Mouse (Mus musculus) liver, embryonic 13.5 days (tissue): ENCODE measurements around the gene Fbxl8. TPM values are rescaled to one million over a fixed set of nuclear protein-coding genes. Genes with fewer than 3 reads are reported as not detected.

ENCODE experiments used
- ATAC-seq: fragments of 200-750 bp; cut with Nextera tagmentation; 2 replicates; pipeline ENCODE4 v1.8.0; 2017; ENCODE audit warnings: low read depth, mild to moderate bottlenecking, moderate number of reproducible peaks, moderate library complexity
- DNase-seq: peaks from one replicate; pipeline ENCODE4 v3.0.0; 2022
- H3K27ac ChIP-seq: fragments of 300-500 bp; sonication (generic); 2 replicates; pipeline ENCODE4 v1.5.1; 2015; ENCODE audit warnings: moderate library complexity, mild to moderate bottlenecking, inconsistent platforms
- H3K27me3 ChIP-seq: fragments of 300-500 bp; sonication (generic); 2 replicates; pipeline ENCODE4 v1.6.1; 2015; ENCODE audit warnings: mild to moderate bottlenecking, inconsistent platforms
- H3K36me3 ChIP-seq: fragments of 300-500 bp; sonication (generic); 2 replicates; pipeline ENCODE4 v1.6.1; 2015; ENCODE audit warnings: mild to moderate bottlenecking, inconsistent platforms
- H3K4me1 ChIP-seq: fragments of 300-500 bp; sonication (generic); replicated peaks from 2 replicates; pipeline ENCODE4 v1.6.1; 2015; ENCODE audit warnings: inconsistent platforms
- H3K4me2 ChIP-seq: fragments of 300-500 bp; sonication (generic); 2 replicates; pipeline ENCODE4 v1.6.1; 2015; ENCODE audit warnings: inconsistent platforms, mild to moderate bottlenecking, moderate library complexity
- H3K4me3 ChIP-seq: fragments of 300-500 bp; sonication (generic); replicated peaks from 2 replicates; pipeline ENCODE4 v1.5.1; 2015; ENCODE audit warnings: mild to moderate bottlenecking, inconsistent platforms
- H3K9ac ChIP-seq: fragments of 300-500 bp; sonication (generic); 2 replicates; pipeline ENCODE4 v1.6.1; 2015; ENCODE audit warnings: mild to moderate bottlenecking, inconsistent platforms
- H3K9me3 ChIP-seq: fragments of 300-500 bp; sonication (generic); replicated peaks from 2 replicates; pipeline ENCODE4 v1.6.1; 2016; ENCODE audit warnings: inconsistent platforms
- WGBS: fragments of 180-500 bp; shearing (Covaris S2); methylation state at CpG from one replicate; pipeline ENCODE4 v1.1.7; 2015; ENCODE audit not compliant: insufficient replicate concordance; 5-methylcytosine and 5-hydroxymethylcytosine counted together
- polyA plus RNA-seq: library from polyadenylated mRNA; unstranded; fragments of >200 nt; fragmentation: Nextera tagmentation; extraction: Ambion mirVana; gene quantifications from 2 replicates; pipeline ENCODE4 v1.2.1, GENCODE M21; 2015

The Fbxl8 gene
- polyA plus RNA-seq, 1 experiment from 2014 or later = 0.98 TPM

- Histone ChIP-seq H3K27me3 (no peaks in the 10 kb centered on the region), H3K27ac (no peak overlapping the region), H3K4me1 (peaks cover 60% of the 10 kb centered on the region), H3K4me3 (no peak overlapping the region), H3K36me3 (peaks cover 97% of the 10 kb centered on the region), H3K9ac (no peak overlapping the region), H3K4me2 (no peak overlapping the region), H3K9me3 (no peaks in the 10 kb centered on the region)
- DNase-seq = no peak
- no peak for ATAC-seq
- WGBS = 93% methylated on average over 13 of the region's 13 CpGs
These were observed 43.2 kb downstream of the Fbxl8 start for GRCm38 (mm10) chr8:105307670-105308069.

GRCm38 (mm10) chr8:105308428-105308827, 44.0 kb downstream of the Fbxl8 start:
- H3K9me3 ChIP-seq = no peaks in the 10 kb centered on the region
- H3K4me1 ChIP-seq = peaks cover 60% of the 10 kb centered on the region
- no peaks in the 10 kb centered on the region for H3K27me3 ChIP-seq
- H3K4me3 ChIP-seq = no peak overlapping the region
- 90% methylated on average over 10 of the region's 10 CpGs for WGBS
- H3K4me2 ChIP-seq = no peak overlapping the region
- DNase-seq = no peak
- H3K27ac ChIP-seq = no peak overlapping the region
- peaks cover 97% of the 10 kb centered on the region for H3K36me3 ChIP-seq
- no peak overlapping the region for H3K9ac ChIP-seq
- no peak for ATAC-seq

GRCm38 (mm10) chr8:105309142-105309847, 44.8 kb downstream of the Fbxl8 start:
- 85% methylated on average over 15 of the region's 15 CpGs for WGBS
- no peaks in the 10 kb centered on the region for H3K9me3 ChIP-seq
- H3K9ac ChIP-seq = no peak overlapping the region
- H3K27me3 ChIP-seq = no peaks in the 10 kb centered on the region
- no peak overlapping the region for H3K4me3 ChIP-seq
- ATAC-seq (no peak), DNase-seq (no peak)
- no peak overlapping the region for H3K4me2 ChIP-seq
- peaks cover 60% of the 10 kb centered on the region for H3K4me1 ChIP-seq
- H3K36me3 ChIP-seq = peaks cover 97% of the 10 kb centered on the region
- H3K27ac ChIP-seq = no peak overlapping the region

GRCm38 (mm10) chr8:105310118-105310517, 45.7 kb downstream of the Fbxl8 start:
- Histone ChIP-seq H3K9ac (no peak overlapping the region), H3K4me2 (no peak overlapping the region), H3K4me1 (peaks cover 60% of the 10 kb centered on the region), H3K27me3 (no peaks in the 10 kb centered on the region), H3K27ac (no peak overlapping the region), H3K9me3 (no peaks in the 10 kb centered on the region), H3K4me3 (no peak overlapping the region), H3K36me3 (peaks cover 98% of the 10 kb centered on the region)
- DNase-seq (no peak), ATAC-seq (no peak)
- WGBS = 87% methylated on average over 8 of the region's 8 CpGs

- ATAC-seq (peak; percentile 67), DNase-seq (peak; percentile 65)
- Histone ChIP-seq H3K9ac (peak overlapping the region; percentile 65; the same call in 1 of the 2 replicates), H3K4me1 (peaks cover 57% of the 10 kb centered on the region), H3K4me2 (peak overlapping the region; percentile 11; the same call in 1 of the 2 replicates), H3K36me3 (peaks cover 100% of the 10 kb centered on the region), H3K4me3 (no peak overlapping the region), H3K27me3 (no peaks in the 10 kb centered on the region), H3K27ac (peak overlapping the region; percentile 77), H3K9me3 (no peaks in the 10 kb centered on the region)
- 11% methylated on average over 1 of the region's 1 CpGs for WGBS
These were observed 47.3 kb downstream of the Fbxl8 start for GRCm38 (mm10) chr8:105311718-105312117.

DNA sequence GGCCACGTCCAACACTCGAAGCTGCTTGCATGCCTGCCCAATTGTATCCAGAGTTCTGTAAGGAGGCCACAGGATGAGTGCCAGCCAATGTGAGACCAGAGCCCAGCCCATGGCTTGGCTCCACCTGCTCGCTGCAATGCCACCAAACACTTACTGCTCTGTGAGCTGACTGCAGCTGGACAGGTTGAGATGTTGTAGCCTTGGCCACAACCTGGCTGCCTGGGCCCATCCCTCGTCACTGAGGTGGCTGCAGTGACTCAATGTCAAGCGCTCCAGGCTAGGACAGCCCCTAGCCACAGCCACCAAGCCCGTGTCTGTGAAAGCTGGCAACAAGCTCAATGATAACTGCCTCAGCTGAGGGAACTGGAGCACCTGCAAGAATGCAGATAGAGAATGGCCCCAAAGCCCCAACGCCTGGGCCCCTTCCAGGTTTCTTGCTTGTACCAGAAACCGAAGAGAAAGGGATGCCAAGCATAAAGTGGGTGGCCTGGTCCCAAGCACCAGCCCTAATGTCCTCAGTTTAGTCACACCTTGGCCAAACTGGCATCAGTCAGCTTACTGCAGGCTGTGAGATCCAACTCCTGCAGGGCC, 48.5 kb downstream of the Fbxl8 start:
- 41% methylated on average over 8 of the region's 8 CpGs for WGBS
- H3K9ac ChIP-seq = peak overlapping the region; percentile 65
- peak overlapping the region; percentile 77 for H3K27ac ChIP-seq
- peak overlapping the region; percentile 54 for H3K4me2 ChIP-seq
- peaks cover 66% of the 10 kb centered on the region for H3K4me1 ChIP-seq
- H3K27me3 ChIP-seq = no peaks in the 10 kb centered on the region
- H3K9me3 ChIP-seq = no peaks in the 10 kb centered on the region
- peak overlapping the region; percentile 18; the same call in 1 of the 2 replicates for H3K4me3 ChIP-seq
- ATAC-seq (peak; percentile 71), DNase-seq (peak; percentile 50)
- H3K36me3 ChIP-seq = peaks cover 99% of the 10 kb centered on the region

DNA sequence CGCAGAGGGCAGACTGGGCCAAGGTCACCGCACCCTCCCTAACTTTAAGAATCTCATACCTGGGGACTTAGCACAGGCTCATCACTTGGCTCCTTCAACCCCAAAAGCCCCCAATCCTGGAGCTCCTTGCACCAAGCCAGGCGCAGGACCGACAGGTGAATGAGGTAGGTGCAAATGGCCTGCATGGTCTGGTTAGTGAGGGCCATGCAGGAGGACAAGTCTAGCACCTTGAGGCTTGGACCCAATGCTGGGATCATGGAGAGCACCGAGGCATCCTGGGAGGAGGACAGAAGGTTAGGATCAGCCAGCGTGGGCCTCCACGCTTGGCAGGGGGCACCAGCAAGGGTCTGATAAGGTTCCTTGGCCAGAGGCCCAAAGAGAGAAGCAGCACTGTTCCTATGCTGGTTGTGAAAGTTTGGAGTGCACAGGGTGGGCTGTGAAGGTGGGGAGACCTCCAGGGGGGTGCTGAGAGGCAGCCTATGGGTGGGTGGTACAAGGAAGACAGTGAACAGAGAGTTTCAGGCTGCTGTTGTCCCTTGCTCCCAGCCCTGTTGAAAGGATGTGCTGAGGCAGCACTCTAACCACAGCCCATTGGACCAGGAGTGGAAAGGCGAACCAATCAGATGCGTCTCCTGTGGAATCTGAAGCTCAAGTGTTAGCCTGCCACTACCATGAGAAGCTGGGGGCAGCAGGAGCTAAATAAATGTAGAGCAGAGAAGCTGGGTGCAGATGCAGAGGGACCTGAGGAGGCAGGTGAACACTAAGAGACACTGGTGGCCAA, 49.4 kb downstream of the Fbxl8 start:
- Histone ChIP-seq H3K9ac (peak overlapping the region; percentile 65), H3K27ac (peak overlapping the region; percentile 77), H3K4me2 (peak overlapping the region; percentile 54), H3K4me3 (peak overlapping the region; percentile 18; the same call in 1 of the 2 replicates), H3K9me3 (no peaks in the 10 kb centered on the region), H3K27me3 (no peaks in the 10 kb centered on the region), H3K36me3 (peaks cover 99% of the 10 kb centered on the region), H3K4me1 (peaks cover 74% of the 10 kb centered on the region)
- WGBS = 70% methylated on average over 9 of the region's 9 CpGs
- ATAC-seq = peak; percentile 37
- DNase-seq = no peak

DNA sequence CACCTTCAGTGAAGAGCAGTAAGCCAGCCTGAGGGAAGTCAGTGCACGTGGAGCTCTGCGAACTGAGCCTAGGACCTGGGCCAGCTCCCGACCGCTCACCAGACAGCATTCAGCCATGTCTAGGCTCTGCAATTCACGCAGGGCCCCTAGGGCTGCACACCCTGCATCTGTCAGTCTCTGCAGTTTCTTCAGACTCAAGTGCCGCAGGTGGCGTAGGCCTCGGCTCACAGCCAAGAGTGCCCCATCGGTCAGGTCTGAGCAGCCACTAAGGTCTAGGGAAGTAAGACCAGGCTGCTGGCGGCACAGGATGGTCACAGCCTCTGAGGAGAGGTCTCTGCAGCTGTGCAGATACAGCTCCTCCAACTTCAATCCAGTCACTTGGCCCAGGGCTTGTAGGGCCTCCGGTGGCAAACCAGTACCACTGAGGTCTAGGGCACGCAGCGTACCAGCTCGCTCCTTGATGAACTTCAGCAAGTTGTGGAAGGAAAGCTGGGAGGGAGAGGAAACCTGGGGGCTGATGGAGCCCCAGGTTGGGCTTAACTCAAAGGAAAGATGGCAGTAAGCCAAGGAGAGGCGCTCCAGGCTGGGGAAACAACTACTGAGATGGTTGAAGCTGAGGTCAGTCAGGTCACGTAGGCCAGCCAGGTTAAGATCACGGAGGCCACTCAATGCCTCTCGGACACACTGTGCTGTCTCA, 50.8 kb downstream of the Fbxl8 start:
- 91% methylated on average over 18 of the region's 18 CpGs for WGBS
- peaks cover 84% of the 10 kb centered on the region for H3K4me1 ChIP-seq

GRCm38 (mm10) chr8:105317941-105318340, 53.5 kb downstream of the Fbxl8 start:
- H3K9me3 ChIP-seq = no peaks in the 10 kb centered on the region
- DNase-seq (no peak), ATAC-seq (no peak)
- peaks cover 86% of the 10 kb centered on the region for H3K4me1 ChIP-seq
- peaks cover 74% of the 10 kb centered on the region for H3K36me3 ChIP-seq
- WGBS = 83% methylated on average over 4 of the region's 4 CpGs
- no peaks in the 10 kb centered on the region for H3K27me3 ChIP-seq
- H3K4me2 ChIP-seq = no peak overlapping the region
- H3K9ac ChIP-seq = peak overlapping the region; percentile 27
- H3K27ac ChIP-seq = no peak overlapping the region
- no peak overlapping the region for H3K4me3 ChIP-seq

More for the DNA sequence above, 50.8 kb downstream of the Fbxl8 start:
- Histone ChIP-seq H3K9me3 (no peaks in the 10 kb centered on the region), H3K36me3 (peaks cover 99% of the 10 kb centered on the region), H3K4me3 (no peak overlapping the region), H3K9ac (no peak overlapping the region), H3K27me3 (no peaks in the 10 kb centered on the region), H3K4me2 (no peak overlapping the region), H3K27ac (peak overlapping the region; percentile 77; the same call in 1 of the 2 replicates)
- no peak for DNase-seq
- ATAC-seq = no peak

- H3K9ac ChIP-seq = peak overlapping the region; percentile 52; the same call in 1 of the 2 replicates
- ATAC-seq (no peak), DNase-seq (no peak)
- no peak overlapping the region for H3K4me3 ChIP-seq
- H3K27ac ChIP-seq = peak overlapping the region; percentile 65; the same call in 1 of the 2 replicates
- H3K4me1 ChIP-seq = peaks cover 86% of the 10 kb centered on the region
- H3K9me3 ChIP-seq = no peaks in the 10 kb centered on the region
- 76% methylated on average over 11 of the region's 11 CpGs for WGBS
- no peak overlapping the region for H3K4me2 ChIP-seq
- H3K27me3 ChIP-seq = no peaks in the 10 kb centered on the region
- H3K36me3 ChIP-seq = peaks cover 67% of the 10 kb centered on the region
These were observed 54.3 kb downstream of the Fbxl8 start for GRCm38 (mm10) chr8:105318662-105319190.
